Mouse (Mus musculus): ENCODE measurements around the gene Gm20403. TPM values are rescaled to one million over a fixed set of nuclear protein-coding genes. Genes with fewer than 3 reads are reported as not detected.
"Not testable (repeated sequence)": the region's sequence is repeated elsewhere in the genome, so short reads cannot be mapped to it uniquely, and the experiment has no call there.

Gene Gm20403
- not detected for total RNA-seq (2021)
- long read RNA-seq, experiment 1, result 0 reads
- long read RNA-seq, experiment 2, result 0 reads

GRCm38 (mm10) chr12:54986052-54986717, at the start of gene Gm20403:
Gm20403 (minus strand) TSS chr12:54986529.
- peak; percentile 82 to 84 for DNase-seq (ENCODE audit: low spot score in 2 of 2)

DNA sequence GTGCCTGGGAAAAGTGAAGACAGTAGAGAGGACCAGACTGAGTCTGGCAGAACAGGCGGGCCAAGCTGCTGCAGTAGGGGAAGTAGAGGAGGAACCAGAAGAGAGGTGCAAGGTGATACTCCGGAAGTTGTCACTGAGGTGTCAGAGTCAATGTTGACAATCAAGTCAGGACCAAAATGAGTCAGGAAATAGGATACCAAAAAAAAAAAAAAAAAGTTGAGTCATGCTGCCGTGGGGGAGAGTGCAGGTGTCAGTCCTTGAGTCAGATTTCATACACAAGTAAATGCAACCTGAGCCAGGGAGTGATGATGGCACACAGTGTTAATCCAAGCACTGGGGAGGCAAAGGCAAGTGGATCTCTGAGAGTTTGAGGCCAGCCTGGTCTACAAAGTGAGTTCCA, 40.8 kb upstream of the Gm20403 start:
- DNase-seq (ENCODE audit: low spot score in 2 of 2), result no peak

GRCm38 (mm10) chr12:55023284-55023683, 37.0 kb upstream of the Gm20403 start:
- no peak for DNase-seq (ENCODE audit: low spot score in 2 of 2)

GRCm38 (mm10) chr12:55019421-55019877, 33.1 kb upstream of the Gm20403 start:
- no peak for DNase-seq (ENCODE audit: low spot score in 2 of 2)

GRCm38 (mm10) chr12:55017119-55017721, 30.9 kb upstream of the Gm20403 start:
- DNase-seq (ENCODE audit: low spot score in 2 of 2), result no peak

GRCm38 (mm10) chr12:55016339-55017118, 30.2 kb upstream of the Gm20403 start:
- no peak for DNase-seq (ENCODE audit: low spot score in 2 of 2)

- no peak for DNase-seq (ENCODE audit: low spot score in 2 of 2)
Observed at GRCm38 (mm10) chr12:55015428-55015827, 29.1 kb upstream of the Gm20403 start.

DNA sequence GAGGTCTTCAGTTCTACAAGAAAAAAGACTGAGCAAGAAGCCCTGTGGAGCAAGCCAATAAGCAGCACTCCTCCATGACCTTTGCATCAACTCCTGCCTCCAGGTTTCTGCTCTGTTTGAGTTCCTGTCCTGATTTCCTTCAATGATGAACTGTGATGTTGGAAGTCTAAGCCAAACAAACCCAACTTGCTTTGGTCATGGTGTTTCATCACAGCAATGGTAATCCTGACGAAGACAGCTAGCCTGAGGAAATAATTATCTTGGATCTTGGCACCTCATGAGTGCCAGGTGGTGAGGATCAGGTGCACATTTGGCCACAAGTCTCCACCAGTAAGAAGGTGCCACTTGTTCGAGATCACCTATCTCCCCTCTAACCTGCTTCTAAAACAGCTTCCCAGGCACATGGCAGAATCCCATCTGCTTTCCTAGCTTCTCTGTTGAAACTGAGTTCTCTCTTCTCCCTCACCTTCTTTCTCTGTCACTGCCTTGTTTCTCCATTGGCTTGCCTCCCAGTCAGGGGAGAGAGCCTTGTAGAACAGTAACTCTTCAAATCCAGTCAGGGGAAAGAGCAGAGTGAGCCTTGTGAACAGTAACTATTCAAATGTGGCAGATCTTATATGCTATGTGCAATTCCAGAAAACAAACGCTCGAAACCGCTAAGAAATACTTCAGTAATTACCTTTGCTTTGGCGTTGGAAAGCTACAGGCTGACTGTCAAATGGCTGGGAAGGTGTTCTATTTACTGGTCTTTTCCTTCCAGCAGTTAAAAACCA, 27.5 kb upstream of the Gm20403 start, which contains the start of gene Baz1a:
Gene Baz1a, minus strand, starts transcription at position 723 of the 773 bp plus-strand sequence.
- no peak for DNase-seq (ENCODE audit: low spot score in 2 of 2)

- no peak for DNase-seq (ENCODE audit: low spot score in 2 of 2)
Observed at GRCm38 (mm10) chr12:55013031-55013430, 26.7 kb upstream of the Gm20403 start.

DNA sequence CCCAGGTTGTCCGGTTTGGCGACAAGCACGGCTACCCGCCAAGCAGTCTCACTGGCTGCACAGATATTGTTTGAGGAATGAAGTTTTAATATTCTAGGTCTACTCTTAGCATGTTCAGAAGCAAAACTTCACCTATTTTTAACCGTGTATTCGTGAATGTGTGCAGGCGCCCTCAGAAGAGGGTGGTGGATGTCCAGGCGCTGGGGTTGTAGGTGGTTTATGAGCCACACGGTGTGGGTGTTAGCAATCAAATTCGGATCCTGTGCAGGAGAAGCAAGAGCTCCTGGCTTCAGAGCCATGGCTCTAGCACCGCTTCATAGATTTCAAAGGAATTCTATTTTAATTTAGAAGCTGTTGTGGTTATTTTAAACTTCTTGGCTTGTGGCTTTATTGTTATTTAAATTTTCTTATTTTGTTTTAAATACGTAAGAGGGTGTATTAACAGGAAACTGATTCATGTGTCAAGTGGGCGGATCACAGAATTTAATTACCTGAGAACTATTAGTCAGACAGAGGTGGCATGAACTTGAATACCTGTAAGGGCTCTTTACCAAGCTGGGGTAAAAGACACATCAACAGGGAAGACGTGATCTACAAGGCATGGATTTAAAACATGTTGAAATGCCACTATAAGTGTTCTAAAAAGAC, 21.2 kb upstream of the Gm20403 start:
- DNase-seq (ENCODE audit: low spot score in 2 of 2), result no peak

DNA sequence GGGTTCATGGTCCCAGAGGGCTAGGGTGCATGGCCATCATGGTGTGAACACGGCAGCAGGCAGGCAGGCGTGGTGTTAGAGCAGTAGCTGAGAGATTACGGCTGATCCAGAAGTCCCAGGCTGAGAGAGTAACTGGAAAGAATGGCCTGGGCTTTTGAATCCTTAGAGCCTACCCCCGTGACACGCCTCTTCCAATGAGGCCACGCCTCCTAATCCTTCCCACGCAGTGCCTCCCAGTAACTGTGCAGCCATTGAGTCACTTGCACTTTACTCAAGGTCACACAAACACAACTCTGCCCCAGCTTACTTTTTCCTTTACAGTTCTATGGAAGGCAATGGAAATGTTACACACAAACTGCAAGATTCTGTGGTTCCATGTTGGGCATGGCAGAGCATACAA, 19.7 kb upstream of the Gm20403 start:
- no peak for DNase-seq (ENCODE audit: low spot score in 2 of 2)

DNA sequence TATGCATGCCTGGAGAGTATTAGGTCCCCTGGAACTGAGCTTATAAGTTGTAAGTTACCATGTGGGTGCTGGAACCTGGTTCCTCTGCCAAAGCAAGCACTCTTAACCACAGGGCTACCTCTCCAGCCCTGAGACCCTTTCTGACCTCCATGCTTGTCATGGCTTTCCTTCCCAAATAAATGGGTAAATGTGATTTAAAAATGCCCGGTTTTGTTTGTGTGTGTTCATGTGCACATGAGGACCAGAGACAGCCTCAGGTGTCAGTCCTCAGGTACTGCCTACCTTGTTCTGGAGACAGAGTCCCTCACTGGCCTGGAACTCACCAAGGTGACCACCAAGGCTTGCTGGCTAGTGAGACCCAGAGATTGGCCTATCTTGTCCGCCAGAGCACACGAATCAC, 18.1 kb upstream of the Gm20403 start:
- no peak for DNase-seq (ENCODE audit: low spot score in 2 of 2)

DNA sequence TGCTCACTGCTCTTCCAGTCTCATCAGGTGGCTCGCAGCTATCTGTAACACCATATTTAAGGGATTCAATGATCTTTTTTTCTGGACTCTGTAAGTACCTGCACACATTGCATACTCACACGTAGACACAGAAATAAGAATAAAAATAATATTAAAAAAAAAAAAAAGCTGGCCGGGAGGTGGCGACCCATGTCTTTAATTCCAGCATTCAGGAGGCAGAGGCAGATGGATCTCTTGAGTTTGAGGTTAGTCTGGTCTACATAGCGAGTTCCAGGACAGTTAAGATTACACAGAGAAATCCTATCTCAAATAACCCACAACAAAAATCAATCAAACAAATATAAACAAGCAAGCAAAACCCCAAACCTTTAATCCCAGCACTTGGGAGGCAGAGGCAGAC, 17.5 kb upstream of the Gm20403 start:
- no peak for DNase-seq (ENCODE audit: low spot score in 2 of 2)

GRCm38 (mm10) chr12:55002532-55002931, 16.2 kb upstream of the Gm20403 start:
- DNase-seq (ENCODE audit: low spot score in 2 of 2), result not testable (repeated sequence)

GRCm38 (mm10) chr12:54999016-54999690, 12.8 kb upstream of the Gm20403 start:
- DNase-seq (ENCODE audit: low spot score in 2 of 2), result peak in 1 of 2 experiments; percentile 35

DNA sequence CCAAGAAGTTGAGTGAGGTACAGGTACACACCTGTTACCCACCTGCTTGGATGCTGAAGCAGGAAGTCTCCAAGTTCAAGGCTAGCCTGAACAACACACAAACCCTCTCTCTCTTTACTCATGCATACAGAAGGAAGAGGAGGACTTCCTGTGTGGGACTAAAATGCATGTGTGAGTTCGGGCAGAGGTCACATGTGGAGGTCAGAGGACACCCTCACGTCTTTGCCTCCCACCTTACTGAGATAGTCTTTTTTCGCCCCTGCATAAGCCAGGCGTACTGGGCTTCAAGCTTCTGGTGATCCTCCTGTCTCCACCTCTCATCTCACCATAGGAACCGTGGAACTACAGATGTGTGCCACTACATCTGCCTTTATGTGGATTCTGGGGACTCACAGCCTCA, 12.1 kb upstream of the Gm20403 start:
- no peak for DNase-seq (ENCODE audit: low spot score in 2 of 2)

- DNase-seq (ENCODE audit: low spot score in 2 of 2), result no peak
Observed at GRCm38 (mm10) chr12:54996979-54997474, 10.7 kb upstream of the Gm20403 start.

GRCm38 (mm10) chr12:54995965-54996364, 9.6 kb upstream of the Gm20403 start:
- DNase-seq (ENCODE audit: low spot score in 2 of 2), result no peak

- no peak for DNase-seq (ENCODE audit: low spot score in 2 of 2)
Observed at GRCm38 (mm10) chr12:54994418-54994817, 8.1 kb upstream of the Gm20403 start.

DNA sequence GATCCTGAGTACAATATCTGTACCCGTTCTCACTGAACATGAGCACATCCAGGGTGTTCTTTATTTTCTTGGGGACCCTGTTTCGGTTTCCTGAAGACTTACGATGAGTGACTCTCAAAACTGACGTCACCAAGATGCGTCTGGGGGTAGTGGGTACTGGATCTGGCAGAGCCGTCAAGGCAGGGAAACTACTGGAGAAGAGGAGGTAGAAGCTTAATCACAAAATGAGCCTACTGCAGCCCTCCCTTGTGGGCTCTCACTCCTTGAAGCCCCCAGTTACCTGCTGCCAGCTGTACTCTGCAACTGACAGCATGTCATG, 7.7 kb upstream of the Gm20403 start:
- DNase-seq (ENCODE audit: low spot score in 2 of 2), result no peak

All from adrenal gland, adult 18-20 months (tissue).